Mouse (Mus musculus): ENCODE data around the gene Mboat1. TPM values are rescaled to one million over a fixed set of nuclear protein-coding genes. Genes with fewer than 3 reads are reported as not detected.

Mboat1 gene
- polyA plus RNA-seq, 1 experiment from 2014 or later, result 18.6 TPM

DNA sequence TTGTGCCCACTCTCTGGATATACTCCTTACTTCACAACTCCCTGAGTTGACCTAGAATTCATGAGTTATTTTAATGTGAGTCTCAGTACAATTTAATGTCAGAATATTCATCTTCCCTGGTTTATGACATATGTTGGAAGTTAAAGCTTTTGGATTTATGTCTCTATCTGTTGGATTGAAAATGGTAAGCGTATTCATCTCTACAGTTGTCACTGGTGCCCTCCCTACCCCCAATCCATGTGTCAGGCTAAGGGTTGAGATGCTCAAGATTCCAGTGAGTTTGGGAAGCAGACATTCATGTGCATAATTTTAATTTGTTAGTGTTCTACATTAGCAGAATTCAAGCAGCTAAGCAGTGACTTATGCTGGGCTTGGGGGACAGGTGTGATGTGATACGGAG, 64.4 kb downstream of the Mboat1 start:
- no peak for TF ChIP-seq EP300 (IDR thresholded peaks at IDR 0.05)
- TF ChIP-seq CTCF (IDR thresholded peaks at IDR 0.05), result no peak
- Histone ChIP-seq H3K36me3 (ENCODE audit: insufficient read depth, low read length) (no peaks in the 10 kb centered on the region), H3K9me3 (ENCODE audit: low read length) (no peaks in the 10 kb centered on the region), H3K4me1 (ENCODE audit: insufficient read depth, low read depth, low read length) (no peaks in the 10 kb centered on the region; the same call in 1 of the 2 replicates), H3K9ac (replicated peaks; ENCODE audit: low read depth) (no peak overlapping the region), H3K27me3 (replicated peaks; ENCODE audit: insufficient read depth, low read length) (no peaks in the 10 kb centered on the region), H3K4me3 (ENCODE audit: low read depth, low read length) (no peak overlapping the region), H3K27ac (ENCODE audit: low read length) (no peak overlapping the region), H3K4me2 (replicated peaks; ENCODE audit: low read depth, low read length) (no peak overlapping the region)
- 100% methylated on average over 2 of the region's 2 CpGs for WGBS
- ATAC-seq (no peak), DNase-seq (ENCODE audit: low spot score) (no peak)

DNA sequence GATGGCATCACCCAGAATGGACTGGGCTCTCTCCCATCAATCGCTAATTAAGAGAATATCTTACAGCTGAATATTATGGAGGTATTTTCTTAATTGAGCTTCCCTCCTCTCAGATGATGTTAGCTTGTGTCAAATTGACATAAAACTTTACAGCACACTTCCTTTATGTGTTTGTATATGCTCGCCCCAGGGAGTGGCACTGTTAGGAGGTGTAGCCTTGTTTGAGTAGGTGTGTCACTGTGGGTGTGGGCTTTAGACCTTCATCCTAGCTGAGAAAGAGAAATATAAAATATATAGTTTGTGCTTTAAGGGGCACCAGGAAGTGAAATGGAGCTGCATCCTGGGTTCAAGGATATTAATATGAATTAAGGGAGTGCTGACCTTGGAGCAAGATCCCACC, 66.7 kb downstream of the Mboat1 start:
- TF ChIP-seq EP300 (IDR thresholded peaks at IDR 0.05), result no peak
- no peak for TF ChIP-seq CTCF (IDR thresholded peaks at IDR 0.05)
- no peaks in the 10 kb centered on the region for H3K27me3 ChIP-seq (replicated peaks; ENCODE audit: insufficient read depth, low read length)
- no peak overlapping the region for H3K4me3 ChIP-seq (ENCODE audit: low read depth, low read length)
- no peak overlapping the region for H3K9ac ChIP-seq (replicated peaks; ENCODE audit: low read depth)
- no peak overlapping the region for H3K4me2 ChIP-seq (replicated peaks; ENCODE audit: low read depth, low read length)
- H3K27ac ChIP-seq (ENCODE audit: low read length), result no peak overlapping the region
- no peaks in the 10 kb centered on the region for H3K36me3 ChIP-seq (ENCODE audit: insufficient read depth, low read length)
- H3K9me3 ChIP-seq (ENCODE audit: low read length), result no peaks in the 10 kb centered on the region
- no peaks in the 10 kb centered on the region; the same call in 1 of the 2 replicates for H3K4me1 ChIP-seq (ENCODE audit: insufficient read depth, low read depth, low read length)
- ATAC-seq (no peak), DNase-seq (ENCODE audit: low spot score) (no peak)
- WGBS, result 80% methylated on average over 2 of the region's 2 CpGs

DNA sequence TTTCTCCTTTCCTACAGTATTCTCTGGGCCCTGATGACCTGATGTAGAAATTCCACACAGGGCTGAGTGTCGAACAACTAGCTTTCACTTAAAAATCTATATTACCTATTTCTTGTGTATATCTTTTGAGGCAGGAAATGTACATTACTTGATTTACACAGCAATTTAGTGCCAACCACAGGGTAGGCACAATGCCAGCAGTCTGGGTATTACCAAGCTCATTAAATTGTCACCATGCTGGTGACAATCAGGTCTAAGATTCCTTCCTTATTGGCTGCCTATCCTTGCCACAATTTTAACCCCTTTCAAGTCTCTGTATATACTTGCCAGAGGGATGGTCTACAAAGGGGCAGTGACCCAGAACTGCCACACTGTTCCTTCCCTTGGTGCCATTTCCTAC, 71.9 kb downstream of the Mboat1 start:
- Histone ChIP-seq H3K4me3 (ENCODE audit: low read depth, low read length) (no peak overlapping the region), H3K4me2 (replicated peaks; ENCODE audit: low read depth, low read length) (no peak overlapping the region), H3K27ac (ENCODE audit: low read length) (no peak overlapping the region), H3K9ac (replicated peaks; ENCODE audit: low read depth) (no peak overlapping the region), H3K36me3 (ENCODE audit: insufficient read depth, low read length) (no peaks in the 10 kb centered on the region), H3K4me1 (ENCODE audit: insufficient read depth, low read depth, low read length) (no peaks in the 10 kb centered on the region), H3K9me3 (ENCODE audit: low read length) (no peaks in the 10 kb centered on the region), H3K27me3 (replicated peaks; ENCODE audit: insufficient read depth, low read length) (no peaks in the 10 kb centered on the region)
- 69% methylated on average over 1 of the region's 1 CpGs for whole genome bisulfite sequencing
- ATAC-seq (no peak), DNase-seq (ENCODE audit: low spot score) (no peak)
- no peak for TF ChIP-seq EP300 (IDR thresholded peaks at IDR 0.05)
- no peak for TF ChIP-seq CTCF (IDR thresholded peaks at IDR 0.05)

DNA sequence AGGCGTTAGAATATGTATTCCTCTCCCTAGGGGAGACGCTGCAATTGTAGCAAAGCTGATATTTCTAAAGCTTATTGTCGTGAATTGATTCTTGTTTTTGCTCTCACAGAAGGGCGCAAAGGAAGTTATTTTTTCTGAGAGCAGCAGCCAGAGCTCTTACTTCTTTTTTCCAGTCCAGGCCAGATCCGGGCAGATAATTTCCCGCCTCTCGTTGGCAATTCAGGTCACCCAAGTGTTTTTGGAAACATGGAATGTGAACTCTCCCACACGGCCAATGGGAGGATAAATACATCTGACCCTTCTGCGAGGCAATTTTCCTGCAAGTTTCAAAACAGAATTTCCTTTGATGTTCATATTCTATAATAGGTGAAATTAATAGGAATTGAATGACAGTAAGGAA, 77.0 kb downstream of the Mboat1 start:
- ATAC-seq, result no peak
- H3K4me2 ChIP-seq (replicated peaks; ENCODE audit: low read depth, low read length), result no peak overlapping the region
- no peaks in the 10 kb centered on the region for H3K36me3 ChIP-seq (ENCODE audit: insufficient read depth, low read length)
- H3K4me1 ChIP-seq (ENCODE audit: insufficient read depth, low read depth, low read length), result no peaks in the 10 kb centered on the region
- no peak overlapping the region for H3K9ac ChIP-seq (replicated peaks; ENCODE audit: low read depth)
- H3K4me3 ChIP-seq (ENCODE audit: low read depth, low read length), result no peak overlapping the region
- TF ChIP-seq CTCF (IDR thresholded peaks at IDR 0.05), result no peak
- no peak for TF ChIP-seq EP300 (IDR thresholded peaks at IDR 0.05)
- H3K27ac ChIP-seq (ENCODE audit: low read length), result no peak overlapping the region
- H3K27me3 ChIP-seq (replicated peaks; ENCODE audit: insufficient read depth, low read length), result no peaks in the 10 kb centered on the region
- WGBS, result 66% methylated on average over 9 of the region's 9 CpGs
- no peaks in the 10 kb centered on the region for H3K9me3 ChIP-seq (ENCODE audit: low read length)
- no peak for DNase-seq (ENCODE audit: low spot score)

GRCm38 (mm10) chr13:30217588-30218371, 81.5 kb downstream of the Mboat1 start:
- no peaks in the 10 kb centered on the region for H3K9me3 ChIP-seq (ENCODE audit: low read length)
- ATAC-seq (no peak), DNase-seq (ENCODE audit: low spot score) (no peak)
- WGBS, result 79% methylated on average over 12 of the region's 12 CpGs
- no peaks in the 10 kb centered on the region for H3K4me1 ChIP-seq (ENCODE audit: insufficient read depth, low read depth, low read length)
- no peak overlapping the region for H3K27ac ChIP-seq (ENCODE audit: low read length)
- no peak overlapping the region for H3K4me3 ChIP-seq (ENCODE audit: low read depth, low read length)
- H3K9ac ChIP-seq (replicated peaks; ENCODE audit: low read depth), result no peak overlapping the region
- H3K36me3 ChIP-seq (ENCODE audit: insufficient read depth, low read length), result no peaks in the 10 kb centered on the region
- TF ChIP-seq EP300 (IDR thresholded peaks at IDR 0.05) (no peak), CTCF (IDR thresholded peaks at IDR 0.05) (no peak)
- no peak overlapping the region for H3K4me2 ChIP-seq (replicated peaks; ENCODE audit: low read depth, low read length)
- H3K27me3 ChIP-seq (replicated peaks; ENCODE audit: insufficient read depth, low read length), result no peaks in the 10 kb centered on the region

DNA sequence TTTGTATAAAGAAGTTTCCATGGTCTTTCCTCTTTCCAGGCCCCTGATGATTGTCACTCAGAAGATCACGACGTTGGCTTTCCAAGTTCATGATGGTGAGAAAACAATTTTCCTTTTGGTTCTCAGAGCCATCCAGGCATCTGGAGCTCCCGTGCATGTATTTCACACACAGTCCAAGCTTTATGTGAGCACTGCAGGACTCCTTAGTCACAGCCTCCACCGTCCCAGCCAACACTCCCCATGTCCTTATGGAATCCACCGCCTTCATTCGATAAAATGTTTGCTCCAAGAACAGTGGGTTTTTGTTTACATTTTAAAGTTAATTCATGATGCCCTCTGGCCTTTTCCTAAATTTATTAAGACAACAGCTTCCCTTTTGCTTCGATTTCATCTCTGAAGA, 83.3 kb downstream of the Mboat1 start:
- Histone ChIP-seq H3K27me3 (replicated peaks; ENCODE audit: insufficient read depth, low read length) (no peaks in the 10 kb centered on the region), H3K4me1 (ENCODE audit: insufficient read depth, low read depth, low read length) (no peaks in the 10 kb centered on the region), H3K9me3 (ENCODE audit: low read length) (no peaks in the 10 kb centered on the region), H3K9ac (replicated peaks; ENCODE audit: low read depth) (no peak overlapping the region), H3K4me3 (ENCODE audit: low read depth, low read length) (no peak overlapping the region), H3K4me2 (replicated peaks; ENCODE audit: low read depth, low read length) (no peak overlapping the region), H3K36me3 (ENCODE audit: insufficient read depth, low read length) (no peaks in the 10 kb centered on the region), H3K27ac (ENCODE audit: low read length) (no peak overlapping the region)
- TF ChIP-seq EP300 (IDR thresholded peaks at IDR 0.05) (no peak), CTCF (IDR thresholded peaks at IDR 0.05) (no peak)
- ATAC-seq (no peak), DNase-seq (ENCODE audit: low spot score) (no peak)
- 62% methylated on average over 7 of the region's 7 CpGs for WGBS

Measured in lung, postnatal 0 days (tissue).